Mouse (Mus musculus): ENCODE measurements around the gene Otud3.

DNA sequence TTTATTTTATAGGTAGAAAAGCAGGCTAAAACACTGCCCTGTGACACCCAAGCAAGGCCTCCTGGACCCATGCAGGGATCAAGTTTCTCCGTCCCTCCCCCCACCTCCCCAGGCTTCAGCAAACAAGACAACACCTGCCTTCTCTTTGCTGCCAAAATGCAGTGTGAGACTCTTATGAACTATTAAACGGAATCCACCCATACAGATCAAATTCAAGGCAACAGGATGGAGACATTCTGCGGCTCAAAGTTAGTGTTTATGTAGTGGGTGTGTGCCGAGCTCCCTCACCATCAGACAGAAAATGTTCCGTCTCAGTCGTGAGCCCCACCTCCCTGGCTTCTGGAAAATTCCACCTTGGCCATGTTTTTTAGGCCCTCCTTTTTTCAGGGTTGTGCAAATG is 28.2 kb upstream of the Otud3 start:
- TF ChIP-seq CTCF (IDR thresholded peaks at IDR 0.05; ENCODE audit: low read depth) (no peak), EP300 (optimal IDR thresholded peaks at IDR 0.05) (no peak)

Measured in stomach, postnatal 0 days (tissue).